Mouse (Mus musculus): Measurements from ENCODE around the gene Gmds. TPM values are rescaled to one million over a fixed set of nuclear protein-coding genes. Genes with fewer than 3 reads are reported as not detected.
A peak's percentile ranks its signal among the peaks of the same experiment; 100 is the strongest.

Gmds gene
- polyA plus RNA-seq (2015; fragmentation: Nextera tagmentation; extraction: Ambion mirVana) = 27.6 and 27.7 TPM in 2 replicates

GRCm38 (mm10) chr13:32338513-32339365 is at the start of gene Gmds:
Gene Gmds, minus strand, starts transcription at chr13:32338740.
- peak; percentile 95 for DNase-seq (ENCODE audit: low spot score)

- DNase-seq (ENCODE audit: low spot score) = no peak
These were observed 47.0 kb upstream of the Gmds start for GRCm38 (mm10) chr13:32385421-32386092.

GRCm38 (mm10) chr13:32382227-32383010 is 43.9 kb upstream of the Gmds start:
- DNase-seq (ENCODE audit: low spot score) = no peak

GRCm38 (mm10) chr13:32378634-32379033 is 40.1 kb upstream of the Gmds start:
- no peak for DNase-seq (ENCODE audit: low spot score)

- no peak for DNase-seq (ENCODE audit: low spot score)
These were observed 34.0 kb upstream of the Gmds start for GRCm38 (mm10) chr13:32372531-32372883.

GRCm38 (mm10) chr13:32371874-32372530 is 33.5 kb upstream of the Gmds start:
- no peak for DNase-seq (ENCODE audit: low spot score)

GRCm38 (mm10) chr13:32370751-32371150 is 32.2 kb upstream of the Gmds start:
- DNase-seq (ENCODE audit: low spot score) = no peak

GRCm38 (mm10) chr13:32370135-32370534 is 31.6 kb upstream of the Gmds start:
- DNase-seq (ENCODE audit: low spot score) = no peak

GRCm38 (mm10) chr13:32337735-32338512 is 616 bp downstream of the Gmds start:
- no peak for DNase-seq (ENCODE audit: low spot score)

- no peak for DNase-seq (ENCODE audit: low spot score)
These were observed 20.2 kb downstream of the Gmds start for GRCm38 (mm10) chr13:32318309-32318708.

GRCm38 (mm10) chr13:32317354-32317753 is 21.2 kb downstream of the Gmds start:
- no peak for DNase-seq (ENCODE audit: low spot score)

- peak; percentile 69 for DNase-seq (ENCODE audit: low spot score)
These were observed 25.9 kb downstream of the Gmds start for GRCm38 (mm10) chr13:32312663-32313062.

- DNase-seq (ENCODE audit: low spot score) = no peak
These were observed 27.1 kb downstream of the Gmds start for GRCm38 (mm10) chr13:32311476-32311875.

GRCm38 (mm10) chr13:32298456-32298855 is 40.1 kb downstream of the Gmds start:
- no peak for DNase-seq (ENCODE audit: low spot score)

GRCm38 (mm10) chr13:32297398-32297797 is 41.1 kb downstream of the Gmds start:
- DNase-seq (ENCODE audit: low spot score) = peak; percentile 42

GRCm38 (mm10) chr13:32294416-32295195 is 43.9 kb downstream of the Gmds start:
- no peak for DNase-seq (ENCODE audit: low spot score)

GRCm38 (mm10) chr13:32272937-32273496 is 65.5 kb downstream of the Gmds start:
- DNase-seq (ENCODE audit: low spot score) = no peak

- DNase-seq (ENCODE audit: low spot score) = no peak
These were observed 68.8 kb downstream of the Gmds start for GRCm38 (mm10) chr13:32269757-32270156.

GRCm38 (mm10) chr13:32269261-32269660 is 69.3 kb downstream of the Gmds start:
- no peak for DNase-seq (ENCODE audit: low spot score)

Measured in thymus, postnatal 0 days (tissue).